Mouse (Mus musculus): ENCODE results near the gene Exo5. TPM values are rescaled to one million over a fixed set of nuclear protein-coding genes. Genes with fewer than 3 reads are reported as not detected.

Exo5 gene
- polyA plus RNA-seq (2016; fragmentation: Nextera tagmentation; extraction: Ambion mirVana), result 14.8 and 25.8 TPM in 2 replicates

DNA sequence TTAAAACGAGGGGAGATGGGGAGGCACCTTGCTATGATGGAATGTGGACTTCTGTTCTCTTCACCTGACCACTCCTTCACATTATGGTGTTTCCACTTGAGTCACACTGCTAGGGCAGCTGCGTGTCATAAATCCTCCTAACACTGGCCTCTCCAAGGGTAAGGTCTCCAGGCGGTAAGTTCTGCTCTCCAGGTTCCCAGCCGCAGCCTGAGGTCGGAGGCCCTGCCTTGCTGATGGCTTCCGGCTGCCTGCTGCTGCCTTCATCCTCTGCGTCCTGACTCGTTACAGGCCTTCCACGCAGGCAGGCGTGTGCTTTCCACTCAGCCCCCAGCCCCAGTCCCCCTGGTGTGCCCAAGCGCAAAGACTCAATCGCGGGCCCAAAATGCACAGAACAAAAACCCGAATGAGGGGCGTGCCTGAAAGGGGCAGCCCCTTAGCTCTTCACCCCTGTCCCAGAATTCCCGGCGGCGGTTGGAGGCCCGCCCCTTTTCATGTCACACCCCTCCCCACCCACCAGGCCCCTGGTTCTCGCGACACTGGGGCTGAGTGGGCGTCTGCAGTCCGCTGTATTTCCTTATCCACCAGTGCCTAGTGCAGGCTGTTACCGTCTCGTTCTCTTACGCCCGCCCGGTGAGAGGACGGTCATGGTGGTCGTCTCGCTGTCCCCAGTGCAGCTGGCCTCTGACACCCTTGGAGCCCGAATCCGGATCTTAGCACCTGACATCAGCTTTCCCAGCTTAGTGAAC is at the start of gene Exo5:
Gene Exo5, minus strand, starts transcription at position 464 of the 746 bp plus-strand sequence.
- Histone ChIP-seq H3K9me3 (no peaks in the 10 kb centered on the region), H3K36me3 (peaks cover 32% of the 10 kb centered on the region), H3K27ac (peak within 1 kb of the TSS; percentile 92), H3K4me1 (peaks cover 5% of the 10 kb centered on the region; the same call in 1 of the 2 replicates), H3K27me3 (ENCODE audit: insufficient read depth, poor library complexity, severe bottlenecking) (no peaks in the 10 kb centered on the region), H3K4me3 (peak within 1 kb of the TSS; percentile 80)
- 1% methylated on average over 33 of the region's 33 CpGs for WGBS
- peak; percentile 99 for DNase-seq (ENCODE audit: low spot score)

DNA sequence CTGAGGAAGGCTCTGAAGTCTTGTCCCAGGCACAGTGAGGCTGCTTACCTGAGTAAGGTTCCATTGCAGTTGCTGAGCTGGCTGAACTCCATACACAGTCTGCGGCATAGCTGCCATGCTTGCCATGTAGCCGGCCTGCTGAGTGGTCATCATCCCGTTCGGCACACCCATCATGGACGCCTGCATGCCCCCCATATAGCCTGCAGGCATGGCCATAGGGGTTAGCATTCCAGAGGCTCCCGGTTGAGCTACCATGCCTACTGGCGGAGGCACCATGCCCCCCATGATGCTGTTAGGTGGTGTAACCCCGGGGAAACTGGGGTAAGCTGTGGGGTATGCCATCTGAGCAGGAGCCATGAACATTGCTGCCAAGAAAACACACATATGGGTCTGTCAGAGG is 47.0 kb upstream of the Exo5 start:
- H3K27me3 ChIP-seq (ENCODE audit: insufficient read depth, poor library complexity, severe bottlenecking), result no peaks in the 10 kb centered on the region
- 89% methylated on average over 8 of the region's 8 CpGs for WGBS
- H3K9me3 ChIP-seq, result no peaks in the 10 kb centered on the region
- H3K4me3 ChIP-seq, result no peak overlapping the region
- H3K36me3 ChIP-seq, result peaks cover 61% of the 10 kb centered on the region
- no peak overlapping the region for H3K27ac ChIP-seq
- no peaks in the 10 kb centered on the region for H3K4me1 ChIP-seq
- DNase-seq (ENCODE audit: low spot score), result no peak

DNA sequence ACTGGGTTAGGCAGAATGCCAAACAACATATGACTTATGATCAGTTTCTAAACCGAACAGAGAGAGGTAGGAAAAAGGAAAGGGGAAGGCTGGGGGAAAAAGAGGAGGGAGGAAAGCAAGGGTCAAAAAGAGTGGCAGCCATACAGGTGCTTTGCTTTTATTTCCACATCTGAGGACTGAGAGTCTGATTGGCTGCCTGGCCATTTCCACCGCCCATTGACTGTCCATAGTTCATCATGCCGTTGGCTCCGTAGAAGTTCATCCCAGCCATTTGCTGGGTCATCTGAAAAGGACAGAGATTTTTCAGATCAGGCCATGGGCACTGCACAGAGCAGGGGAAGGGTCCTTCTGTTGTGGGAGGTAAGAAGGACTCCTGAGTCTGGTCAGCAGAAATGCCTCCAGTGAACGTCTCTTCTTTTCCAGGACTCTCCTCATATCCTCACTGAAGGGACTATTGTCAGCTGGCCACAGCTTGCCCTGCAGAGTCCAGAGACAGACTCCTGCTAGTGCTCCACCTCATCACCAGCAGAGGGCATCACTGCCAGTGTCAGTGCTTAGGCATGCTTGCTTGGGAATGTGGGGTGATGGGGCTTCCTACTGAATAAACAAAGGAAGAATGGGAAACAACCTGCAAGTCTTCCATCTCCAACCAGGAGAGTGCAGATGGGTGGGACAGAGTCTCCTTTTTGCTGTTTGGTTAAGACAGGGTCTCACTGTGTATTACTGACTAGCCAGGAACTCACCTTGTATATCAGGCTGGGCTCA is 44.7 kb upstream of the Exo5 start:
- H3K36me3 ChIP-seq, result peaks cover 50% of the 10 kb centered on the region
- DNase-seq (ENCODE audit: low spot score), result no peak
- 78% methylated on average over 5 of the region's 5 CpGs for WGBS
- H3K4me3 ChIP-seq, result no peak overlapping the region
- H3K27me3 ChIP-seq (ENCODE audit: insufficient read depth, poor library complexity, severe bottlenecking), result no peaks in the 10 kb centered on the region
- H3K4me1 ChIP-seq, result no peaks in the 10 kb centered on the region
- no peaks in the 10 kb centered on the region for H3K9me3 ChIP-seq
- no peak overlapping the region for H3K27ac ChIP-seq

DNA sequence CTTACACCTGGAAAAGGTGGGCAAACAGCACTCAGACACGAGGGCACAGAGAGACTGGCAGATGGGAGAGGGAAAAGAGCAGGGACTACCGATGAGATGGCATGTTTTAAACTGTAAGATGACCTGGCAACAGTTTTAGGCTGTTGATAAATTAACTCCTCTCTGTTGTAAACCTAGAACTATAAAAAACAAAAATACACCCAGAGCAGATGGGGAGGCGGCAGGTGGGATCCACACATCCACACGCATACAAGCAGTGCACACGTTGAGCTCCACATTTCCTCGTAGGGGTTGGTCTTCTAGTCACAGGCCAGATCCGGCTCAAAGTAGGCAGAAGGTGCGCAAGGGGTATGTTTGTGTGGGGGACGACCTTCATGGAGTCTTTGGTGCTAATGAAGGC is 43.7 kb upstream of the Exo5 start:
- H3K36me3 ChIP-seq, result peaks cover 43% of the 10 kb centered on the region
- WGBS, result 91% methylated on average over 9 of the region's 9 CpGs

DNA sequence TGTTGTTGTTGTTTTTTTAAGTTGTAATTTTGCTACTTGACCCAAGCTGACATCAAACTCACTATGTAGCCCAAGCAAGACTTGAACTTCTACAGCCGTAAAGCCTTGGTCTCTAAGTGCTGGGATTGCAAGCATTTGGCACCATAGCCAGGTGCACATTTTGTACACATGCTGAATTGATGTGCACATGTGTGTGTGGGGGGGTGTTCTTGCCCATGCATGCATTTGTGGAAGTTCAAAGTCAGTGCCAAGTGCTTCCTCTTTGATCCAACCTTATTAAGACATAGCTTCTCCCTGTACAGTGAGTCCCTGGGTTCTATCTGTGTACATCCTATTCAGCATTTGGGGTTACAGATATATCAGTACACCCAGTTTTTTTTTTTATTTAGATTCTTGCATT is 30.8 kb upstream of the Exo5 start:
- no peak overlapping the region for H3K4me3 ChIP-seq
- no peaks in the 10 kb centered on the region for H3K36me3 ChIP-seq
- no peak for DNase-seq (ENCODE audit: low spot score)
- no peak overlapping the region for H3K27ac ChIP-seq
- 97% methylated on average over 1 of the region's 1 CpGs for WGBS
- no peaks in the 10 kb centered on the region for H3K27me3 ChIP-seq (ENCODE audit: insufficient read depth, poor library complexity, severe bottlenecking)
- H3K9me3 ChIP-seq, result no peaks in the 10 kb centered on the region
- no peaks in the 10 kb centered on the region; the same call in none of the 2 replicates for H3K4me1 ChIP-seq

More for the DNA sequence above, 43.7 kb upstream of the Exo5 start:
- DNase-seq (ENCODE audit: low spot score), result no peak
- no peak overlapping the region for H3K27ac ChIP-seq
- no peaks in the 10 kb centered on the region for H3K9me3 ChIP-seq
- H3K4me3 ChIP-seq, result no peak overlapping the region
- no peaks in the 10 kb centered on the region for H3K27me3 ChIP-seq (ENCODE audit: insufficient read depth, poor library complexity, severe bottlenecking)
- no peaks in the 10 kb centered on the region for H3K4me1 ChIP-seq

DNA sequence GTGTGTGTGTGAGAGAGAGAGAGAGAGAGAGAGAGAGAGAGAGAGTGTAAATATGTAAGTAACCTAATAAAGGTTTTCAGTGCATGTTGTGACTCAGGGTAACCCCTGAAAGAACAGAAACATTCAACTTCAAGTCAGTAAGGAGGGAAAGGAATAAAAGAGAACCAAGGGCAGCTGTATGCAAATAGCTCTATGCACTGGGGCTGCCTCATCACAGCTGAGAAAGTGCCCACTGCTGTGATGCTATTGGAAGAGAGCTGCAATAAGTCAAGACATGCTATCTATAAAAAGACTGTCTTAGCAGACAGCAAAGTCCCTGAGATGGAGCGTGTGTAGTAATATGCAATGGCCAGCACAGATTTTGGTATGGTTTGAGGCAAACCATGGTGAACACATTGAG is 28.9 kb upstream of the Exo5 start:
- Histone ChIP-seq H3K27me3 (ENCODE audit: insufficient read depth, poor library complexity, severe bottlenecking) (no peaks in the 10 kb centered on the region), H3K4me1 (no peaks in the 10 kb centered on the region; the same call in 1 of the 2 replicates), H3K9me3 (no peaks in the 10 kb centered on the region), H3K4me3 (no peak overlapping the region), H3K27ac (no peak overlapping the region), H3K36me3 (no peaks in the 10 kb centered on the region)
- DNase-seq (ENCODE audit: low spot score), result no peak
- 69% methylated on average over 1 of the region's 1 CpGs for WGBS

DNA sequence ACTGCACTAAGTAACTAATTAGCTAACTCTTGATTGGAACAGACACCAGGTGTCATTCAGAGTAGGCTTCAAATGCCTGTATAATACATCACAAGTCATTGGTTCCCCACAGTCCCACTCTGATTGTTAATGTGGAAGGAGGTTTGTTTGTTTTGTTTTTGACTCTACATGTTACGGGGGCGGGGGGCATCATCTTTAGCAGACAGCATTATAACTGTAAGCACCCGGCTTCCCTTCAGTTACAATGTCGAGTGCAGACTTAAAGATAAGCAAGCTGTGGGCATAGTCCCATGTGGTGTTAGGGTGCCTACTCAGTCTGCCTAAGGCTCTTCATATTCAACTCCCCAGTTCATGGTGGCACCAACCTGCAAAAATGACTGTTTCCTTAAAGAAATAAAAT is 28.2 kb upstream of the Exo5 start:
- Histone ChIP-seq H3K27me3 (ENCODE audit: insufficient read depth, poor library complexity, severe bottlenecking) (no peaks in the 10 kb centered on the region), H3K27ac (no peak overlapping the region), H3K4me3 (no peak overlapping the region), H3K4me1 (no peaks in the 10 kb centered on the region; the same call in 1 of the 2 replicates), H3K9me3 (no peaks in the 10 kb centered on the region), H3K36me3 (no peaks in the 10 kb centered on the region)
- no peak for DNase-seq (ENCODE audit: low spot score)
- 65% methylated on average over 4 of the region's 4 CpGs for WGBS

DNA sequence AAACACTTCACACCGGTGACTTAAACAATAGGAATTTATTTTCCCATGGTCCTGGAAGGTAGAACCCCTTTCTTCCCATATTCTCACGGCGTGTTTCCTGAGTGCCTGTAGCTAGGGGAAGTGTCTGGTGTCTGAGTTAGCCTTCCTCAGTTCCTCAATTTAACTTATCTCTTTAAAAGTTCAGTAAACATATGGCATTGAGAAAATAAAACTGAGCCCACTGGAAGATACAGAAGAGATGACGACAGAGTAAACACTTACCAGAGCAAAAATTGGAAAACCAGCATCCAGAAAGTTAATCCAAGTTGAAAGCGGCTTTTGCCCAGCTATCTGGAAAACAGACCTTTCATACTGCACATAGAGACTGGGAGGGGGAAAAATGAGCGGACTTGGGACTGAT is 27.3 kb upstream of the Exo5 start:
- Histone ChIP-seq H3K36me3 (peaks cover 4% of the 10 kb centered on the region), H3K27me3 (ENCODE audit: insufficient read depth, poor library complexity, severe bottlenecking) (no peaks in the 10 kb centered on the region), H3K4me3 (peak overlapping the region; percentile 93), H3K27ac (peak overlapping the region; percentile 96), H3K9me3 (no peaks in the 10 kb centered on the region), H3K4me1 (no peaks in the 10 kb centered on the region; the same call in 1 of the 2 replicates)
- no peak for DNase-seq (ENCODE audit: low spot score)
- 46% methylated on average over 6 of the region's 6 CpGs for WGBS

DNA sequence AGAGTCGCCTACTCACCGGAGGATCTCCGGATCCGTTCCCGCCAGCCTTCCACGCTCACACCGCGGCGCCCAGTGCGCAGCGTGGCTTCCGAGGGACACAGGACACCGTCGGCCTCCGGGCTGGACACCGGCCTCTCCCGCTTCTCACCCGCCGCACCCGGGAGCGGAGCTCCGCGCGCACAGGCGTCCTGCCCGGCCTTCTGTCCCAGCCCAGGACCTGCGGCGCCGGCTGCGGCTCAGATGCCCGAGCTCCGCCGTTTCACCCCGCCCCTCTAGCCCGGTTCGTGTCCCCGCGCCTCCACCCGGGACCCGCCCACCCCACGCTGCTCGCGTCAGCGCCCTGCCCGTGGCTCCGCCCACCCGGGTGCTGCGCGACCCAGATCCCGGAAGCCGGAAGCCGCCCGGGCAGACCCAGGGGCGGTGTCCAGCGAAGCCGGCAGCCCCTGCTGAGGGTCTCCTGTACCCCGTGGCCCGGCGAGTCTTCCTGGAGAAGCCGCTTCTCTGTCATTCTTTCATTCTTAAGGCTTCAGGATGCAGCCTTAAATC is 26.7 kb upstream of the Exo5 start, which contains the start of gene Zfp69:
Gene Zfp69, minus strand, starts transcription at position 272 of the 546 bp plus-strand sequence.
- Histone ChIP-seq H3K4me3 (peak within 1 kb of the TSS; percentile 93), H3K9me3 (no peaks in the 10 kb centered on the region), H3K27me3 (ENCODE audit: insufficient read depth, poor library complexity, severe bottlenecking) (no peaks in the 10 kb centered on the region), H3K27ac (peak within 1 kb of the TSS; percentile 96), H3K4me1 (no peaks in the 10 kb centered on the region; the same call in 1 of the 2 replicates), H3K36me3 (peaks cover 11% of the 10 kb centered on the region)
- 0% methylated on average over 58 of the region's 60 CpGs for WGBS
- DNase-seq (ENCODE audit: low spot score), result peak; percentile 97

DNA sequence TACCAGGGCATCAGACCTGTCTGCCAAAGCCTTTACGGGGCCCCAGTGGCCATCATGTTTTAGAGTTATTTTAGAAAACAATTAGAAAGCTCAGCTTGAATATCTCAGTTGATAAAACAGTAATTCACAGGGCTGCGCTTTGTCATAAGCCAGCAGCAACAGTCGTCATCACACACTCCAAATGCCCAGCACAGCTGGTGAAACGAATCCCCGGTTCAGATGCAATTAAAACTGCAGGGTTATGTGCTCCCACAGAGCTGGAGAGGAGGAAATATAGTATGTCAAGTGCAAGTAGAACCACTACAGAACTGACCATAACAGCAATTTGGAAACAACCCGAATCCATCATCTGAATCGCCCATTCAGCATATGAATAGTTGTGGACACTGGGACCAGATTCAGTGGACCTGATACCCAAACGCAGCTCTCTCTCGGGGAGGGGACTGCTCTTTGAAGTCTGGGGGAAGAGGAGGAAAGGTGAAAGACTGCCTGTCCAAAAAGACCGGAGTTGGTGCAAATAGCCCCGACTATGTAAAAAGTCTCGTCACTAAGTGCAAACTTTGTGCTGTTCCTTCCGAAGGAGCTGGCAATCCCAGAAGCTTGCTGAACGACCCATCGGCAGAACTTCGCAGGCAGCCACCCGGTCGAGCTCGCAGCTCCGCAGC is 26.1 kb upstream of the Exo5 start:
- Histone ChIP-seq H3K4me1 (no peaks in the 10 kb centered on the region; the same call in 1 of the 2 replicates), H3K9me3 (no peaks in the 10 kb centered on the region), H3K27me3 (ENCODE audit: insufficient read depth, poor library complexity, severe bottlenecking) (no peaks in the 10 kb centered on the region), H3K4me3 (peak overlapping the region; percentile 93), H3K36me3 (peaks cover 16% of the 10 kb centered on the region), H3K27ac (peak overlapping the region; percentile 96)
- WGBS, result 7% methylated on average over 20 of the region's 20 CpGs
- DNase-seq (ENCODE audit: low spot score), result no peak

DNA sequence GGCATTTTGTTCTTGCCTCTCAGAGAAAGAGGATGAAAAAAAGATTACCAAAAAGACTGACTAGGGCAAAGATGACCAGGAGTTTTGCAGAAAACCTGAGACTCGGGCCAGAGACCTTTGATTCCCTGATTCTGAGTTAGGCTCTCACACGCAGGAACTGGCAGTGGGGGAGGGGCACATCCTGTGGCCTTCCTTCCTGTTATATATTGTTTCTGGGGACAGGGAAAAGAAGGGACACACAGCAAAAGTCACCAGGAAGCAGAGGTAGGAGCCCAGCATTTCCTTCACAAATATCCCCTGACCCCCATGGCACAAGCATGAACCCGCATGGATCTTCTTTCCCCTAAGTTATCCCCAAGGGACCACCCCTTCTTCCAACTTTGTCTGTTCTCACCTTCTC is 24.1 kb upstream of the Exo5 start:
- WGBS, result 41% methylated on average over 3 of the region's 3 CpGs
- Histone ChIP-seq H3K36me3 (peaks cover 33% of the 10 kb centered on the region), H3K27me3 (ENCODE audit: insufficient read depth, poor library complexity, severe bottlenecking) (no peaks in the 10 kb centered on the region), H3K4me1 (no peaks in the 10 kb centered on the region; the same call in 1 of the 2 replicates), H3K4me3 (peak overlapping the region; percentile 93), H3K9me3 (no peaks in the 10 kb centered on the region), H3K27ac (peak overlapping the region; percentile 57)
- DNase-seq (ENCODE audit: low spot score), result no peak

DNA sequence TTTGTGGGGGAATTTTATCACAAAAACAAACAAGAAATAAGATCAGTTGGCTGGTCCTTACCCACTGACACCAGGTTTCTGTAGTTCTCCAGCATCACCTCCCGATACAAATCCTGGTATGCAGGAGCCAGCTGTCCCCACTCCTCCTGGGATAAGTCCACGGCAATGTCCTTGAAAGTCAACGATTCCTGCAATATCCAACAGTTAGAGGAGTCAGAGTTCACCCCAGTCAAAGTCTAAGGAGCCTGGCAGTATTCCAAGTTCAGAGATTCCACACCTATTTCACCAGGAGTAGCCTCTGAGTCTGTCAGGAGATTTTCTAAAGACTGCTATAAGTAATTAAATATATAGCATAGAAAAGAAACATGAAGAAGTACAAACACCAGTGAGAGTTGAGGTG is 10.2 kb upstream of the Exo5 start:
- 81% methylated on average over 3 of the region's 3 CpGs for WGBS

More for the DNA sequence above, 10.2 kb upstream of the Exo5 start:
- Histone ChIP-seq H3K9me3 (peaks cover 5% of the 10 kb centered on the region; the same call in 1 of the 2 replicates), H3K36me3 (peaks cover 36% of the 10 kb centered on the region), H3K4me3 (no peak overlapping the region), H3K27ac (no peak overlapping the region), H3K27me3 (ENCODE audit: insufficient read depth, poor library complexity, severe bottlenecking) (no peaks in the 10 kb centered on the region), H3K4me1 (no peaks in the 10 kb centered on the region; the same call in 1 of the 2 replicates)
- no peak for DNase-seq (ENCODE audit: low spot score)
